Comparison of ENCODE assay signal across 8 mouse cellular contexts in genomic region chr15:102405489-102406195, GRCm38 (mm10). TPM values are rescaled to one million over a fixed set of nuclear protein-coding genes. Genes with fewer than 3 reads are reported as not detected.
A peak's percentile ranks its signal among the peaks of the same experiment; 100 is the strongest.
DNase-seq lines count a peak whose midpoint lies in the region; ATAC-seq and TF ChIP-seq lines count a peak whose summit lies in the region.

Sp1 (plus strand) TSS chr15:102406143.

- H3K27ac ChIP-seq in hindbrain, embryonic 13.5 days: peak within 1 kb of the TSS; percentile 99

- peak within 1 kb of the TSS; percentile 62 for H3K4me2 ChIP-seq in hindbrain, embryonic 13.5 days

- in situ Hi-C loops in Patski (cut with MboI; ENCODE audit: low pct_unique_long_range_greater_than_20kb): no loop called here

- no peaks in the 10 kb centered on the region for H3K9me3 ChIP-seq in hindbrain, embryonic 13.5 days

- no peak for TF ChIP-seq CTCF in Patski (IDR thresholded peaks at IDR 0.05)

- H3K36me3 ChIP-seq in hindbrain, embryonic 13.5 days: peaks cover 28% of the 10 kb centered on the region

- peak within 1 kb of the TSS; percentile 94 for H3K9ac ChIP-seq in hindbrain, embryonic 13.5 days

- H3K4me3 ChIP-seq in hindbrain, embryonic 13.5 days: peak within 1 kb of the TSS; percentile 86

- POLR2A ChIA-PET in Patski (lab: Charles Lee): interaction anchor here (1.1 to 1.3 kb wide), 2 partner anchors 29 to 77 kb away, joined by 3 to 4 read pairs; no protein-coding TSS in a partner anchor

- H3K4me1 ChIP-seq in hindbrain, embryonic 13.5 days (replicated peaks): peaks cover 43% of the 10 kb centered on the region

- CTCF ChIA-PET in Patski (lab: Charles Lee): interaction anchor here (1.0 to 1.8 kb wide), 5 partner anchors 9 to 26 kb away, joined by 3 to 4 read pairs (median 4); no protein-coding TSS in a partner anchor

- DNase-seq in Patski (ENCODE audit: low read depth, low spot score): peak; percentile 99
- DNase-seq in cerebellum, postnatal 14 days: peak; percentile 98
- DNase-seq in frontal cortex, postnatal 14 days (ENCODE audit: low spot score in 2 of 2): peak; percentile 99 to 100
- peak; percentile 89 to 90 for DNase-seq in layer of hippocampus, postnatal 25 days (ENCODE audit: extremely low spot score in 1 of 2, low spot score in 1 of 2)
- peak; percentile 100 for DNase-seq in lung, postnatal 25 days (ENCODE audit: low spot score)
- DNase-seq in retina, embryonic 14.5 days (ENCODE audit: low spot score): peak; percentile 99
- DNase-seq in thymus, postnatal 4 days: peak; percentile 90

- no peaks in the 10 kb centered on the region for H3K27me3 ChIP-seq in Patski
- no peaks in the 10 kb centered on the region for H3K27me3 ChIP-seq in hindbrain, embryonic 13.5 days

- peak; percentile 93 for ATAC-seq in Patski
- peak; percentile 99 for ATAC-seq in hindbrain, embryonic 13.5 days (ENCODE audit: low FRiP score)

- under 1% methylated on average over 38 of the region's 38 CpGs for WGBS in hindbrain, embryonic 13.5 days

RNA-seq across cellular contexts. Expression of gene Sp1, which starts in this region (rescaled TPM):
- polyA plus RNA-seq in Patski (2021): 30.6 TPM
- polyA plus RNA-seq in hindbrain, embryonic 13.5 days (2015; fragmentation: Nextera tagmentation; extraction: Ambion mirVana): 4.6 and 6.0 TPM in 2 replicates
- total RNA-seq in layer of hippocampus, postnatal 25 days (2021): 10 to 100 TPM; 22.5 to 24.2 TPM

Comparison
In these comparisons a context has a peak if more than half of its experiments do, and no peak if none do; other contexts are left out.
1. Peak in every context shown above with its lines: DNase-seq, ATAC-seq, H3K4me3 ChIP-seq and H3K27ac ChIP-seq.